Mouse (Mus musculus) colon, adult 2 months (tissue): Measurements from ENCODE around the gene Lamp1. TPM values are rescaled to one million over a fixed set of nuclear protein-coding genes. Genes with fewer than 3 reads are reported as not detected.

Experiments used
- polyA plus RNA-seq: library from polyadenylated mRNA; depleted of rRNA; stranded (reverse); fragments of >200 nt; gene quantifications from 2 replicates; pipeline ENCODE4 v1.2.3, GENCODE M21; 2012; rRNA removed

Gene Lamp1
- 593 and 658 TPM in 2 replicates for polyA plus RNA-seq

GRCm38 (mm10) chr8:13158718-13159376 lies at the start of gene Lamp1:
Lamp1 (plus strand) TSS chr8:13159161.

GRCm38 (mm10) chr8:13200301-13201012 lies 41.5 kb downstream of the Lamp1 start, which contains the start of gene Grtp1:
Grtp1 (minus strand) TSS chr8:13200620.

Other genes with a start within 250 kb of the Lamp1 start
- gene F7, start 133.1 kb upstream of the Lamp1 start, polyA plus RNA-seq: 0.09 and 0.28 TPM in 2 replicates
- 0.19 and 0.27 TPM in 2 replicates for gene F10, start 121.9 kb upstream of the Lamp1 start, polyA plus RNA-seq
- gene Proz, start 98.2 kb upstream of the Lamp1 start, polyA plus RNA-seq: 0.19 and 0.78 TPM in 2 replicates
- gene Pcid2, start 53.7 kb upstream of the Lamp1 start, polyA plus RNA-seq: 14.9 and 16.1 TPM in 2 replicates
- gene Cul4a, start 53.5 kb upstream of the Lamp1 start, polyA plus RNA-seq: 35.2 and 38.4 TPM in 2 replicates
- gene Grtp1, start 41.5 kb downstream of the Lamp1 start, polyA plus RNA-seq: 86.4 and 100 TPM in 2 replicates
- gene Adprhl1, start 95.0 kb downstream of the Lamp1 start, polyA plus RNA-seq: 0.13 TPM in 1 of 2 replicates, not detected in the other
- 20.0 and 22.7 TPM in 2 replicates for gene Dcun1d2, start 129.0 kb downstream of the Lamp1 start, polyA plus RNA-seq
- gene Tmco3, start 129.0 kb downstream of the Lamp1 start, polyA plus RNA-seq: 120 TPM in 2 replicates
- 29.9 and 30.5 TPM in 2 replicates for gene Tfdp1, start 179.6 kb downstream of the Lamp1 start, polyA plus RNA-seq
- not detected in 2 replicates for gene Atp4b, start 237.7 kb downstream of the Lamp1 start, polyA plus RNA-seq
- gene Grk1, start 245.9 kb downstream of the Lamp1 start, polyA plus RNA-seq: not detected in 2 replicates